Mouse (Mus musculus): ENCODE measurements around the gene Usp35. TPM values are rescaled to one million over a fixed set of nuclear protein-coding genes. Genes with fewer than 3 reads are reported as not detected.

Usp35 gene
- polyA plus RNA-seq, 1 experiment = not detected

GRCm38 (mm10) chr7:97312196-97312595 is 19.6 kb downstream of the Usp35 start:
- Histone ChIP-seq H3K4me1 (ENCODE audit: control insufficient read depth, insufficient read depth, low read length) (no peaks in the 10 kb centered on the region), H3K27ac (ENCODE audit: insufficient read depth, low read depth, low read length) (no peak overlapping the region), H3K4me3 (ENCODE audit: insufficient read depth, low read depth, low read length) (no peak overlapping the region)
- 87% methylated on average over 17 of the region's 17 CpGs for WGBS
- TF ChIP-seq CTCF (IDR thresholded peaks at IDR 0.05; ENCODE audit: insufficient read depth, low read depth, low read length) (no peak), POLR2A (IDR thresholded peaks at IDR 0.05; ENCODE audit: insufficient read depth, low read depth, low read length) (no peak)

- 92% methylated on average over 14 of the region's 14 CpGs for whole genome bisulfite sequencing
- Histone ChIP-seq H3K27ac (ENCODE audit: insufficient read depth, low read depth, low read length) (no peak overlapping the region), H3K4me1 (ENCODE audit: control insufficient read depth, insufficient read depth, low read length) (no peaks in the 10 kb centered on the region), H3K4me3 (ENCODE audit: insufficient read depth, low read depth, low read length) (no peak overlapping the region)
- no peak for TF ChIP-seq CTCF (IDR thresholded peaks at IDR 0.05; ENCODE audit: insufficient read depth, low read depth, low read length)
- TF ChIP-seq POLR2A (IDR thresholded peaks at IDR 0.05; ENCODE audit: insufficient read depth, low read depth, low read length) = no peak
Observed at GRCm38 (mm10) chr7:97311620-97312019, 20.2 kb downstream of the Usp35 start.

- no peak overlapping the region for H3K27ac ChIP-seq (ENCODE audit: insufficient read depth, low read depth, low read length)
- WGBS = 92% methylated on average over 3 of the region's 3 CpGs
- H3K4me3 ChIP-seq (ENCODE audit: insufficient read depth, low read depth, low read length) = no peak overlapping the region
- TF ChIP-seq POLR2A (IDR thresholded peaks at IDR 0.05; ENCODE audit: insufficient read depth, low read depth, low read length) (no peak), CTCF (IDR thresholded peaks at IDR 0.05; ENCODE audit: insufficient read depth, low read depth, low read length) (no peak)
- H3K4me1 ChIP-seq (ENCODE audit: control insufficient read depth, insufficient read depth, low read length) = no peaks in the 10 kb centered on the region
Observed at GRCm38 (mm10) chr7:97310341-97310635, 21.5 kb downstream of the Usp35 start.

- TF ChIP-seq CTCF (IDR thresholded peaks at IDR 0.05; ENCODE audit: insufficient read depth, low read depth, low read length) = no peak
- no peak for TF ChIP-seq POLR2A (IDR thresholded peaks at IDR 0.05; ENCODE audit: insufficient read depth, low read depth, low read length)
Observed at GRCm38 (mm10) chr7:97309461-97310340, 22.1 kb downstream of the Usp35 start.

GRCm38 (mm10) chr7:97307546-97307945 is 24.3 kb downstream of the Usp35 start:
- Histone ChIP-seq H3K4me1 (ENCODE audit: control insufficient read depth, insufficient read depth, low read length) (no peaks in the 10 kb centered on the region), H3K27ac (ENCODE audit: insufficient read depth, low read depth, low read length) (no peak overlapping the region), H3K4me3 (ENCODE audit: insufficient read depth, low read depth, low read length) (no peak overlapping the region)
- no peak for TF ChIP-seq CTCF (IDR thresholded peaks at IDR 0.05; ENCODE audit: insufficient read depth, low read depth, low read length)
- no peak for TF ChIP-seq POLR2A (IDR thresholded peaks at IDR 0.05; ENCODE audit: insufficient read depth, low read depth, low read length)
- 92% methylated on average over 1 of the region's 1 CpGs for WGBS

More at GRCm38 (mm10) chr7:97309461-97310340, 22.1 kb downstream of the Usp35 start:
- Histone ChIP-seq H3K4me3 (ENCODE audit: insufficient read depth, low read depth, low read length) (no peak overlapping the region), H3K4me1 (ENCODE audit: control insufficient read depth, insufficient read depth, low read length) (no peaks in the 10 kb centered on the region), H3K27ac (ENCODE audit: insufficient read depth, low read depth, low read length) (no peak overlapping the region)
- 83% methylated on average over 4 of the region's 4 CpGs for WGBS

GRCm38 (mm10) chr7:97306813-97307212 is 25.0 kb downstream of the Usp35 start:
- 96% methylated on average over 2 of the region's 2 CpGs for WGBS
- TF ChIP-seq CTCF (IDR thresholded peaks at IDR 0.05; ENCODE audit: insufficient read depth, low read depth, low read length) = no peak
- TF ChIP-seq POLR2A (IDR thresholded peaks at IDR 0.05; ENCODE audit: insufficient read depth, low read depth, low read length) = no peak
- H3K27ac ChIP-seq (ENCODE audit: insufficient read depth, low read depth, low read length) = no peak overlapping the region

GRCm38 (mm10) chr7:97305206-97305605 is 26.6 kb downstream of the Usp35 start:
- no peak for TF ChIP-seq CTCF (IDR thresholded peaks at IDR 0.05; ENCODE audit: insufficient read depth, low read depth, low read length)
- TF ChIP-seq POLR2A (IDR thresholded peaks at IDR 0.05; ENCODE audit: insufficient read depth, low read depth, low read length) = no peak
- WGBS = 89% methylated on average over 4 of the region's 4 CpGs
- Histone ChIP-seq H3K27ac (ENCODE audit: insufficient read depth, low read depth, low read length) (no peak overlapping the region), H3K4me1 (ENCODE audit: control insufficient read depth, insufficient read depth, low read length) (no peaks in the 10 kb centered on the region), H3K4me3 (ENCODE audit: insufficient read depth, low read depth, low read length) (no peak overlapping the region)

More at GRCm38 (mm10) chr7:97306813-97307212, 25.0 kb downstream of the Usp35 start:
- no peaks in the 10 kb centered on the region for H3K4me1 ChIP-seq (ENCODE audit: control insufficient read depth, insufficient read depth, low read length)
- no peak overlapping the region for H3K4me3 ChIP-seq (ENCODE audit: insufficient read depth, low read depth, low read length)

- Histone ChIP-seq H3K4me3 (ENCODE audit: insufficient read depth, low read depth, low read length) (no peak overlapping the region), H3K27ac (ENCODE audit: insufficient read depth, low read depth, low read length) (no peak overlapping the region), H3K4me1 (ENCODE audit: control insufficient read depth, insufficient read depth, low read length) (no peaks in the 10 kb centered on the region)
- no peak for TF ChIP-seq POLR2A (IDR thresholded peaks at IDR 0.05; ENCODE audit: insufficient read depth, low read depth, low read length)
- no peak for TF ChIP-seq CTCF (IDR thresholded peaks at IDR 0.05; ENCODE audit: insufficient read depth, low read depth, low read length)
Observed at GRCm38 (mm10) chr7:97304471-97304870, 27.3 kb downstream of the Usp35 start.

- Histone ChIP-seq H3K4me3 (ENCODE audit: insufficient read depth, low read depth, low read length) (no peak overlapping the region), H3K27ac (ENCODE audit: insufficient read depth, low read depth, low read length) (no peak overlapping the region), H3K4me1 (ENCODE audit: control insufficient read depth, insufficient read depth, low read length) (no peaks in the 10 kb centered on the region)
- WGBS = 79% methylated on average over 2 of the region's 2 CpGs
- TF ChIP-seq CTCF (IDR thresholded peaks at IDR 0.05; ENCODE audit: insufficient read depth, low read depth, low read length) (no peak), POLR2A (IDR thresholded peaks at IDR 0.05; ENCODE audit: insufficient read depth, low read depth, low read length) (no peak)
Observed at GRCm38 (mm10) chr7:97303614-97304013, 28.2 kb downstream of the Usp35 start.
